Mouse (Mus musculus): ENCODE data around the gene Dmrt2. TPM values are rescaled to one million over a fixed set of nuclear protein-coding genes. Genes with fewer than 3 reads are reported as not detected.

The Dmrt2 gene
- polyA plus RNA-seq, 1 experiment from 2014 or later: 0.48 TPM

DNA sequence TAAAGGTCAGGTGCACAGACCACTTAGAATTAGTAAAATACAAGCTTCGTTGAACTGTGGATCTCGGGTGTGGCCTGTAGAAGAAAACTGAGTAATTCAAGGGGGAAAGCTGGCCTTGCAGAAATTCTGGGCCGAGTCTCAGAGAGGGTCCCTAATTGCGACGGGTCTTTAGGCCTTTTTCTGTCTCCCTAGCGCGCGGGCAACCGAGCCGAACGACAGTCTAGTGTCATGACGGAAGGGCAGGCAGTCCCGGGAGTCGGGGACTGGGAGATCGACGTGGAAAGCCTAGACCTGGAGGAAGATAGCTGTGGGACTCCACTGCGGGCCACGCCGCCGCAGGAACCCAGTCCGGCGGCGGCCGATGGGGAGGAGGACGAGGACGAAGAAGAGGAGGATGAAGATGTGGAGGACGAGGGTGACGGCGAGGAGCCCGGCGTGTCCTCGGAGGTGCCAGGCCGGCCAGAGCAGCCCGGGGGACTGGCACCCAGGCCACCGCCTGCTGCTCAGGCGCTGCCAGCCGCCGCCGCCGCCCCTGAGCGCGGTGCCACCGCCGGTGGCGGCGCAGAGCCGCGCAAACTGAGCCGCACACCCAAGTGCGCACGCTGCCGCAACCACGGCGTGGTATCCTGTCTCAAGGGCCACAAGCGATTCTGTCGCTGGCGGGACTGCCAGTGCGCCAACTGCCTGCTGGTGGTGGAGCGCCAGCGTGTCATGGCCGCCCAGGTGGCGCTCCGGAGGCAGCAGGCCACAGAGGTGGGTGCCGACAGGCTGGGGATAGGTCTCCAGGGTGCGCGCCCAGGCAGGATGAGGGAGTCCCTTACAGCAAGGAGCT is 1.2 kb downstream of the Dmrt2 start:
- peak overlapping the region; percentile 67 for H3K4me2 ChIP-seq (ENCODE audit: low read depth, low read length, severe bottlenecking)
- peak overlapping the region; percentile 37 for H3K4me3 ChIP-seq (ENCODE audit: low read depth, low read length)
- under 1% methylated on average over 65 of the region's 66 CpGs for WGBS
- H3K9ac ChIP-seq (ENCODE audit: low read length): no peak overlapping the region
- peaks cover 12% of the 10 kb centered on the region; the same call in 1 of the 2 replicates for H3K4me1 ChIP-seq (replicated peaks; ENCODE audit: control insufficient read depth, insufficient read depth, low read length)
- peaks cover 81% of the 10 kb centered on the region for H3K27me3 ChIP-seq (ENCODE audit: control insufficient read depth, insufficient read depth, low read length)
- H3K9me3 ChIP-seq (ENCODE audit: control insufficient read depth, low read length): no peaks in the 10 kb centered on the region
- H3K36me3 ChIP-seq (ENCODE audit: control insufficient read depth, insufficient read depth, low read length): no peaks in the 10 kb centered on the region
- peak; percentile 74 for DNase-seq (ENCODE audit: low spot score)
- no peak overlapping the region for H3K27ac ChIP-seq (ENCODE audit: low read depth, low read length)
- no peak for ATAC-seq (replicated peaks; ENCODE audit: low FRiP score)

DNA sequence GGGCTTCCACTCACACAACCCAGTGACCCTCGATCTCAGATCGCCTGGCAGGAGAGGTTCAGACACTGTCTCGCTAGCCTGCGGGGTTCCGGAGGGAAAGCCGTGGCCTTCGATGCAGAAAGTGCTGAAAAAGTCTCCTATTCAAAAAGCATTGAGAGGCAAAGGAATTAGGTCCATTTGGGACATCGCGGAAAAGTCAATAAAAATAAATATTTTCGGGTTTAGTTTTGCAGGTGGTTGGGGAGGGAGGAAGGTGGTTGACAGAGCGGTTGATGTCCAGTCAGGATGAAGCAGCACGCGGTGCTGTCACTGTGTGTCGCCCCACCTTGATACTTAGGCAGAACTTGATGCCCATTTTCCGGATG is 1.8 kb downstream of the Dmrt2 start:
- H3K36me3 ChIP-seq (ENCODE audit: control insufficient read depth, insufficient read depth, low read length): no peaks in the 10 kb centered on the region
- H3K27ac ChIP-seq (ENCODE audit: low read depth, low read length): no peak overlapping the region
- peaks cover 12% of the 10 kb centered on the region; the same call in 1 of the 2 replicates for H3K4me1 ChIP-seq (replicated peaks; ENCODE audit: control insufficient read depth, insufficient read depth, low read length)
- H3K4me2 ChIP-seq (ENCODE audit: low read depth, low read length, severe bottlenecking): peak overlapping the region; percentile 67
- H3K9ac ChIP-seq (ENCODE audit: low read length): no peak overlapping the region
- H3K4me3 ChIP-seq (ENCODE audit: low read depth, low read length): peak overlapping the region; percentile 37
- H3K27me3 ChIP-seq (ENCODE audit: control insufficient read depth, insufficient read depth, low read length): peaks cover 75% of the 10 kb centered on the region
- H3K9me3 ChIP-seq (ENCODE audit: control insufficient read depth, low read length): no peaks in the 10 kb centered on the region
- DNase-seq (ENCODE audit: low spot score) (no peak), ATAC-seq (replicated peaks; ENCODE audit: low FRiP score) (no peak)
- under 1% methylated on average over 15 of the region's 15 CpGs for WGBS

DNA sequence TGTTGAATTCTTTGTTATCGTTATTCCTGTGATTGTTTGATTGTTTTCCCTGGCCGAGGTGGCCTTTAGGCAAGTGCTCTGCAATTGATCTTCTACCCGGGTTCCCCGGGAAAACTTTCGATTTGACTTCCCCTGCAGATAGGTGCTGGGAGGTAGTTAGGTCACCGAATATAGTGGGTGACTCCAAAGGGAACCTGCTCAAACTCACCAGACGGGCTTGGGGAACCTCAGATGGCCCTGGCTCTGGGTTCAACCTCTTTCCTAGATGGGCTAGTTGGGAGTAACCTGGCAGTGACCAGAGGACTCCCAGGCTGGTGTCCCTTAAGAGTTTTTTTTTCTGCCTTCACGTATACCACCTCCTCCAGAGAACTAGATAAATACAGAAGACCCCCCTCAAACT is 2.5 kb downstream of the Dmrt2 start:
- WGBS: 3% methylated on average over 8 of the region's 8 CpGs
- Histone ChIP-seq H3K27ac (ENCODE audit: low read depth, low read length) (no peak overlapping the region), H3K27me3 (ENCODE audit: control insufficient read depth, insufficient read depth, low read length) (peaks cover 68% of the 10 kb centered on the region), H3K4me1 (replicated peaks; ENCODE audit: control insufficient read depth, insufficient read depth, low read length) (peaks cover 12% of the 10 kb centered on the region; the same call in 1 of the 2 replicates), H3K4me2 (ENCODE audit: low read depth, low read length, severe bottlenecking) (no peak overlapping the region), H3K9me3 (ENCODE audit: control insufficient read depth, low read length) (no peaks in the 10 kb centered on the region), H3K9ac (ENCODE audit: low read length) (no peak overlapping the region), H3K36me3 (ENCODE audit: control insufficient read depth, insufficient read depth, low read length) (no peaks in the 10 kb centered on the region), H3K4me3 (ENCODE audit: low read depth, low read length) (no peak overlapping the region)
- ATAC-seq (replicated peaks; ENCODE audit: low FRiP score) (no peak), DNase-seq (ENCODE audit: low spot score) (no peak)

DNA sequence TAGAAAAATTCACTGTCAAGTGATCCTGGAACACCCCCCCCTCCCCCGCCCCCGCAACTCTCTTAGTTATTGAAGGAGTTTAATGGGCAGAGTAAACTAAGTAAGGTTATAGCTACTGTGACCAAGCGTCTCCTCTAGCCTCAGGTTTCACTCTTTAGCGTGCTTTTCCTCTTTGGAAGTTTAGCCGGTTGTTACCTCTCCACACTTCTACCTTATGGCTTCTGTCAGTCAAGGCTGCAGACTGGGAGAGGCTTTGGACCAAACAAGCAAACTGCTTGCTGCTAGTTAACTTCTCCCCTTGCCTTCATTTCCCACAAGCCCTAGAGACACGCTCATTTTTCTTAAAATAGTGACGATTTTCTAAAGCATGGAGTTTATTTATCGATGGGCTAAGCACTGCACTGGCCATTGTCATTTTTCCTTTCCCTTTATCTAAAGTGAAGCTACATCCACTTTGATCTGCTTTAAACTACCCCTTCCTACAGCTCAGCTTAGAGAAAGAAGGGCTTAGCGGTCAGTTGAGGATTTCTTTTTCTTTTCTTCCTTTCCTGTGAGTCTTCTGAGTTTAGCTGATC is 3.7 kb downstream of the Dmrt2 start:
- no peaks in the 10 kb centered on the region for H3K9me3 ChIP-seq (ENCODE audit: control insufficient read depth, low read length)
- H3K4me2 ChIP-seq (ENCODE audit: low read depth, low read length, severe bottlenecking): no peak overlapping the region
- H3K36me3 ChIP-seq (ENCODE audit: control insufficient read depth, insufficient read depth, low read length): no peaks in the 10 kb centered on the region
- ATAC-seq (replicated peaks; ENCODE audit: low FRiP score) (no peak), DNase-seq (ENCODE audit: low spot score) (no peak)
- no peak overlapping the region for H3K27ac ChIP-seq (ENCODE audit: low read depth, low read length)
- 7% methylated on average over 9 of the region's 9 CpGs for WGBS
- no peak overlapping the region for H3K4me3 ChIP-seq (ENCODE audit: low read depth, low read length)
- peaks cover 12% of the 10 kb centered on the region; the same call in 1 of the 2 replicates for H3K4me1 ChIP-seq (replicated peaks; ENCODE audit: control insufficient read depth, insufficient read depth, low read length)
- H3K9ac ChIP-seq (ENCODE audit: low read length): no peak overlapping the region
- H3K27me3 ChIP-seq (ENCODE audit: control insufficient read depth, insufficient read depth, low read length): peaks cover 56% of the 10 kb centered on the region

DNA sequence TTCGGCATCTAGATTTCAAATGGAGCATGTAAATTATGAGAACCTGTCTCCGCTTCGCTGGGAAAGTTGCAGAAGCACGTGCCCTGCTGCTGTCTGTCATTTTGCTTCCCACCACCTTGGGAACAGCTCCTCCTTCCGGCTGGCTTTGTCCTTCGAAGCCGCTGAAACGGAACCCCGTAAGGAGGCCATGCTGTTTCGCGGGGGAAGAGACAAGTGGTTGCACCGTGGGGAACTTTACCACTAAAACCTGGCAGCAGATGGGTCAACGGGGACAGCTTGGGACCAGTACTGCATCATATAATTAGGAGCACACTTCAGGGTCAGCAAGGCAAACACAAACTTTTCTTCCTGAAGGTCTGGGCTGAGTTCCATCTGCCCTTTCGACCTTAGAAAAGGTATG is 26.6 kb downstream of the Dmrt2 start:
- no peak overlapping the region for H3K4me3 ChIP-seq (ENCODE audit: low read depth, low read length)
- H3K4me2 ChIP-seq (ENCODE audit: low read depth, low read length, severe bottlenecking): no peak overlapping the region
- no peak overlapping the region for H3K27ac ChIP-seq (ENCODE audit: low read depth, low read length)
- H3K4me1 ChIP-seq (replicated peaks; ENCODE audit: control insufficient read depth, insufficient read depth, low read length): no peaks in the 10 kb centered on the region
- no peaks in the 10 kb centered on the region for H3K27me3 ChIP-seq (ENCODE audit: control insufficient read depth, insufficient read depth, low read length)
- H3K9me3 ChIP-seq (ENCODE audit: control insufficient read depth, low read length): no peaks in the 10 kb centered on the region
- WGBS: 81% methylated on average over 14 of the region's 14 CpGs
- no peaks in the 10 kb centered on the region for H3K36me3 ChIP-seq (ENCODE audit: control insufficient read depth, insufficient read depth, low read length)
- DNase-seq (ENCODE audit: low spot score) (no peak), ATAC-seq (replicated peaks; ENCODE audit: low FRiP score) (no peak)
- no peak overlapping the region for H3K9ac ChIP-seq (ENCODE audit: low read length)

DNA sequence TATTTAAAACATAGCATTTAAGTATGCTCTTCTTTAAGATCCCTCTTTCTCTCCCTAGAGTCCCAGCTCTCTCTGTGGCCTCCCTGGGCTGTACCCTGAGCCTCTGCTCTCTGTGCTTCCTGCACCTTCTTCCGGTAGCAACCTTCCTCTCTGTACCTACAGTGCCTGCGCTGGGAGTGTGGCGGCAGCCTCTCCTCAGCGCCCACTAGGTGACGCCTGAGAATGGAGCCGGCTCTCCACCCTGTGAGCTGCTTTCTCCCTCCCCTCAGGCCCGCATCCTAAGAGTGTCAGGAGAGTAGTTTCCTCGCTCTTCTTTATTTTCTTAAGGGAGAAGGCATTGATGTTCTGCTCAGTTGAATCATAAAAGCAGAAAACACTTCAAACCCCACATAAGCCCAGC is 41.2 kb downstream of the Dmrt2 start:
- Histone ChIP-seq H3K4me2 (ENCODE audit: low read depth, low read length, severe bottlenecking) (no peak overlapping the region), H3K9ac (ENCODE audit: low read length) (no peak overlapping the region), H3K27ac (ENCODE audit: low read depth, low read length) (no peak overlapping the region), H3K36me3 (ENCODE audit: control insufficient read depth, insufficient read depth, low read length) (no peaks in the 10 kb centered on the region), H3K4me3 (ENCODE audit: low read depth, low read length) (no peak overlapping the region), H3K4me1 (replicated peaks; ENCODE audit: control insufficient read depth, insufficient read depth, low read length) (no peaks in the 10 kb centered on the region), H3K9me3 (ENCODE audit: control insufficient read depth, low read length) (no peaks in the 10 kb centered on the region), H3K27me3 (ENCODE audit: control insufficient read depth, insufficient read depth, low read length) (no peaks in the 10 kb centered on the region)
- DNase-seq (ENCODE audit: low spot score): peak; percentile 54
- 10% methylated on average over 8 of the region's 8 CpGs for WGBS
- ATAC-seq (replicated peaks; ENCODE audit: low FRiP score): no peak

DNA sequence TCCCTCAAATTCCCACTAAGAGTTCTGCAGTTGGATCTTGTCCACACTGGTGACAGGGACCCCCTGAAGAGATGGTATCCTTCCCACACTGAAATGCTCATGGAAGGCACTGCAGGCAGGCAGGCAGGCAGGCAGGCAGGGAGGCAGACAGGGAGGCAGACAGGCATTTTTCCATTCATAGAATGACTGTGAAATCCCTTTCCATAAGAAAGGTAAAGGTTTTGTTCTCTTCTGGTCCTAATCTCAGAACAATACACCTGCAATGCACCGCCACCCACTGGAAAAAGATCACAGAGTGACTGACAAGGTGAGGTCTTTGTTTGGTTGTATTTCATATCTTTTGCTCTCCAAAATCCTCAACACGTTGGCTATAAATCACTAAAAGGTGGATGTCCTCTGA is 42.7 kb downstream of the Dmrt2 start:
- 60% methylated on average over 2 of the region's 2 CpGs for WGBS
- Histone ChIP-seq H3K9me3 (ENCODE audit: control insufficient read depth, low read length) (no peaks in the 10 kb centered on the region), H3K36me3 (ENCODE audit: control insufficient read depth, insufficient read depth, low read length) (no peaks in the 10 kb centered on the region), H3K4me2 (ENCODE audit: low read depth, low read length, severe bottlenecking) (no peak overlapping the region), H3K27me3 (ENCODE audit: control insufficient read depth, insufficient read depth, low read length) (no peaks in the 10 kb centered on the region), H3K27ac (ENCODE audit: low read depth, low read length) (no peak overlapping the region), H3K9ac (ENCODE audit: low read length) (no peak overlapping the region), H3K4me3 (ENCODE audit: low read depth, low read length) (no peak overlapping the region), H3K4me1 (replicated peaks; ENCODE audit: control insufficient read depth, insufficient read depth, low read length) (no peaks in the 10 kb centered on the region)
- DNase-seq (ENCODE audit: low spot score) (no peak), ATAC-seq (replicated peaks; ENCODE audit: low FRiP score) (no peak)

DNA sequence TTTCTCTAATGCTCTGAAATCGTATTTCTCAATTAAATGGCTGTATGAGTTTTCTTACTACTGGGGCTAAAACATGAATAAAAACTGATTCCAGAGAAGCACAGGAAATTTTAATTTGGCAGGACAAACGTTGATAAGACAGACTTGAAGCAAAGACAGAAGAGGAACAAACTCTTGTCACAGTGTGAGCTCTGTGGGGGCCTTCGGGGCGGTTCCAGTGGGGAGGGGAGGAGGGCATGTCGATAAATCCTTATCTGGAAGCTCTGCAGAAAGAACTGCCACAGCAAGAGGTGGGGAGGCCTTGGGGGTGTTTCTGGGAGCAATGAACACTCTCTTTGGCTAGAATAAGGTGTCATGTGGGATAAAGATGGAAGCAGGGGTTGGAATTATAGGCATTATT is 50.4 kb downstream of the Dmrt2 start:
- Histone ChIP-seq H3K27me3 (ENCODE audit: control insufficient read depth, insufficient read depth, low read length) (no peaks in the 10 kb centered on the region), H3K4me2 (ENCODE audit: low read depth, low read length, severe bottlenecking) (no peak overlapping the region), H3K4me3 (ENCODE audit: low read depth, low read length) (no peak overlapping the region), H3K27ac (ENCODE audit: low read depth, low read length) (no peak overlapping the region), H3K4me1 (replicated peaks; ENCODE audit: control insufficient read depth, insufficient read depth, low read length) (no peaks in the 10 kb centered on the region), H3K9me3 (ENCODE audit: control insufficient read depth, low read length) (no peaks in the 10 kb centered on the region), H3K9ac (ENCODE audit: low read length) (no peak overlapping the region), H3K36me3 (ENCODE audit: control insufficient read depth, insufficient read depth, low read length) (no peaks in the 10 kb centered on the region)
- no peak for DNase-seq (ENCODE audit: low spot score)
- ATAC-seq (replicated peaks; ENCODE audit: low FRiP score): no peak
- whole genome bisulfite sequencing: 48% methylated on average over 5 of the region's 5 CpGs

All from forebrain, embryonic 11.5 days (tissue).